Mouse (Mus musculus): ENCODE results near the gene Capns1.

DNA sequence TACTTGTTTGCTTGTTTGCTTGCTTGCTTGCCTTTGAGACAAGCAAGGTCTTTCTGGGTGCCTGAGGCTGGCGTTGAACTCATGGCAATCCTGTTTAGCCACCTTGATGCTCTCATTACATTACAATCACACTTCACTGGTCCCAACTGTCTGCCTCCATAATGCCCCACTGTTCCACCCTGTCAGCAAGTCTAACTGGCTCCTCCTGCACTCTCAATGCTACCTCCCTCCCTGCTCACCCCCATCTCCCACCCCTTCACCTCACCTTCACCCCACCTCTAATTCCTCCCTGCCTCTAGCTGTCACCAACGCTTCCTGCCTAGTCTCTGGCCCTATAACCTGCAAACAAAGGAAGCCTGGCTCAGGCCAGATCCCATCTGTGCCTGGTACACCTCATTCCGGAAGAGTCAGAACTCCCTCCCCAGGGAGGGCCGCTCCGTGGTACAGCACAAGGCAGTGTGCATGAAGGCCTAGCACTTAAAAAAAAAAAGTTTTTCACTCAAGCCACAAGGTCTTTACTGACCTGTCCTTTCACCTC lies 950 bp downstream of the Capns1 start:
- TF ChIP-seq CTCF (IDR thresholded peaks at IDR 0.05) = no peak
- no peak for TF ChIP-seq EP300 (IDR thresholded peaks at IDR 0.05)
